Mouse (Mus musculus): ENCODE results near the gene Tpcn1. TPM values are rescaled to one million over a fixed set of nuclear protein-coding genes. Genes with fewer than 3 reads are reported as not detected.

Gene Tpcn1
- polyA plus RNA-seq, 1 experiment from 2014 or later, result 26.5 TPM

GRCm38 (mm10) chr5:120605688-120606087, 17.2 kb upstream of the Tpcn1 start:
- ATAC-seq (ENCODE audit: insufficient number of reproducible peaks, insufficient read depth, low FRiP score, low read depth), result peak; percentile 60; the same call in 1 of the 2 replicates
- H3K9ac ChIP-seq (replicated peaks; ENCODE audit: low read depth, low read length), result no peak overlapping the region
- H3K27ac ChIP-seq (ENCODE audit: low read length), result no peak overlapping the region
- no peaks in the 10 kb centered on the region for H3K36me3 ChIP-seq (ENCODE audit: control insufficient read depth, insufficient read depth, low read length)
- under 1% methylated on average over 8 of the region's 8 CpGs for WGBS
- no peaks in the 10 kb centered on the region for H3K27me3 ChIP-seq (ENCODE audit: control insufficient read depth, insufficient read depth, low read length)
- no peaks in the 10 kb centered on the region for H3K9me3 ChIP-seq (ENCODE audit: control insufficient read depth, low read depth, low read length)
- H3K4me3 ChIP-seq (ENCODE audit: low read depth, low read length), result peak overlapping the region; percentile 24
- H3K4me1 ChIP-seq (ENCODE audit: control insufficient read depth, insufficient read depth, low read length), result no peaks in the 10 kb centered on the region; the same call in 1 of the 2 replicates
- H3K4me2 ChIP-seq (replicated peaks; ENCODE audit: low read depth, low read length), result peak overlapping the region; percentile 51

- Histone ChIP-seq H3K9ac (replicated peaks; ENCODE audit: low read depth, low read length) (0 out of 2 replicates have a peak overlapping the region, but pooled peaks have one; percentile 21), H3K9me3 (ENCODE audit: control insufficient read depth, low read depth, low read length) (no peaks in the 10 kb centered on the region), H3K27ac (ENCODE audit: low read length) (no peak overlapping the region), H3K4me3 (ENCODE audit: low read depth, low read length) (peak overlapping the region; percentile 24), H3K27me3 (ENCODE audit: control insufficient read depth, insufficient read depth, low read length) (no peaks in the 10 kb centered on the region), H3K4me1 (ENCODE audit: control insufficient read depth, insufficient read depth, low read length) (no peaks in the 10 kb centered on the region; the same call in 1 of the 2 replicates), H3K4me2 (replicated peaks; ENCODE audit: low read depth, low read length) (peak overlapping the region; percentile 51), H3K36me3 (ENCODE audit: control insufficient read depth, insufficient read depth, low read length) (no peaks in the 10 kb centered on the region)
- WGBS, result 1% methylated on average over 10 of the region's 10 CpGs
- ATAC-seq (ENCODE audit: insufficient number of reproducible peaks, insufficient read depth, low FRiP score, low read depth), result peak; percentile 30; the same call in 1 of the 2 replicates
These were observed 16.8 kb upstream of the Tpcn1 start for GRCm38 (mm10) chr5:120605241-120605661.

- no peak overlapping the region for H3K27ac ChIP-seq (ENCODE audit: low read length)
- no peaks in the 10 kb centered on the region for H3K9me3 ChIP-seq (ENCODE audit: control insufficient read depth, low read depth, low read length)
- H3K4me1 ChIP-seq (ENCODE audit: control insufficient read depth, insufficient read depth, low read length), result no peaks in the 10 kb centered on the region; the same call in 1 of the 2 replicates
- H3K36me3 ChIP-seq (ENCODE audit: control insufficient read depth, insufficient read depth, low read length), result no peaks in the 10 kb centered on the region
- no peak for ATAC-seq (ENCODE audit: insufficient number of reproducible peaks, insufficient read depth, low FRiP score, low read depth)
- H3K9ac ChIP-seq (replicated peaks; ENCODE audit: low read depth, low read length), result 0 out of 2 replicates have a peak overlapping the region, but pooled peaks have one; percentile 21
- 2% methylated on average over 6 of the region's 6 CpGs for WGBS
- H3K27me3 ChIP-seq (ENCODE audit: control insufficient read depth, insufficient read depth, low read length), result no peaks in the 10 kb centered on the region
- peak overlapping the region; percentile 51 for H3K4me2 ChIP-seq (replicated peaks; ENCODE audit: low read depth, low read length)
- peak overlapping the region; percentile 24; the same call in 1 of the 2 replicates for H3K4me3 ChIP-seq (ENCODE audit: low read depth, low read length)
These were observed 16.4 kb upstream of the Tpcn1 start for GRCm38 (mm10) chr5:120604839-120605238.

- Histone ChIP-seq H3K27me3 (ENCODE audit: control insufficient read depth, insufficient read depth, low read length) (no peaks in the 10 kb centered on the region), H3K4me2 (replicated peaks; ENCODE audit: low read depth, low read length) (no peak overlapping the region), H3K9ac (replicated peaks; ENCODE audit: low read depth, low read length) (no peak overlapping the region), H3K27ac (ENCODE audit: low read length) (no peak overlapping the region), H3K36me3 (ENCODE audit: control insufficient read depth, insufficient read depth, low read length) (no peaks in the 10 kb centered on the region), H3K4me3 (ENCODE audit: low read depth, low read length) (no peak overlapping the region), H3K9me3 (ENCODE audit: control insufficient read depth, low read depth, low read length) (no peaks in the 10 kb centered on the region), H3K4me1 (ENCODE audit: control insufficient read depth, insufficient read depth, low read length) (no peaks in the 10 kb centered on the region; the same call in 1 of the 2 replicates)
- ATAC-seq (ENCODE audit: insufficient number of reproducible peaks, insufficient read depth, low FRiP score, low read depth), result no peak
- WGBS, result 72% methylated on average over 7 of the region's 7 CpGs
These were observed 15.0 kb upstream of the Tpcn1 start for GRCm38 (mm10) chr5:120603515-120603914.

GRCm38 (mm10) chr5:120602210-120602609, 13.7 kb upstream of the Tpcn1 start:
- Histone ChIP-seq H3K9ac (replicated peaks; ENCODE audit: low read depth, low read length) (no peak overlapping the region), H3K27ac (ENCODE audit: low read length) (no peak overlapping the region), H3K4me1 (ENCODE audit: control insufficient read depth, insufficient read depth, low read length) (no peaks in the 10 kb centered on the region; the same call in 1 of the 2 replicates), H3K4me3 (ENCODE audit: low read depth, low read length) (no peak overlapping the region), H3K9me3 (ENCODE audit: control insufficient read depth, low read depth, low read length) (no peaks in the 10 kb centered on the region), H3K4me2 (replicated peaks; ENCODE audit: low read depth, low read length) (no peak overlapping the region), H3K36me3 (ENCODE audit: control insufficient read depth, insufficient read depth, low read length) (no peaks in the 10 kb centered on the region), H3K27me3 (ENCODE audit: control insufficient read depth, insufficient read depth, low read length) (no peaks in the 10 kb centered on the region)
- WGBS, result 89% methylated on average over 12 of the region's 12 CpGs
- no peak for ATAC-seq (ENCODE audit: insufficient number of reproducible peaks, insufficient read depth, low FRiP score, low read depth)

GRCm38 (mm10) chr5:120600946-120601668, 12.6 kb upstream of the Tpcn1 start:
- no peaks in the 10 kb centered on the region for H3K9me3 ChIP-seq (ENCODE audit: control insufficient read depth, low read depth, low read length)
- no peak overlapping the region for H3K9ac ChIP-seq (replicated peaks; ENCODE audit: low read depth, low read length)
- H3K4me2 ChIP-seq (replicated peaks; ENCODE audit: low read depth, low read length), result no peak overlapping the region
- H3K27me3 ChIP-seq (ENCODE audit: control insufficient read depth, insufficient read depth, low read length), result no peaks in the 10 kb centered on the region
- H3K4me3 ChIP-seq (ENCODE audit: low read depth, low read length), result no peak overlapping the region
- WGBS, result 57% methylated on average over 11 of the region's 11 CpGs
- no peaks in the 10 kb centered on the region; the same call in 1 of the 2 replicates for H3K4me1 ChIP-seq (ENCODE audit: control insufficient read depth, insufficient read depth, low read length)
- H3K36me3 ChIP-seq (ENCODE audit: control insufficient read depth, insufficient read depth, low read length), result no peaks in the 10 kb centered on the region
- H3K27ac ChIP-seq (ENCODE audit: low read length), result no peak overlapping the region
- no peak for ATAC-seq (ENCODE audit: insufficient number of reproducible peaks, insufficient read depth, low FRiP score, low read depth)

- no peak for ATAC-seq (ENCODE audit: insufficient number of reproducible peaks, insufficient read depth, low FRiP score, low read depth)
- Histone ChIP-seq H3K9me3 (ENCODE audit: control insufficient read depth, low read depth, low read length) (no peaks in the 10 kb centered on the region), H3K4me1 (ENCODE audit: control insufficient read depth, insufficient read depth, low read length) (no peaks in the 10 kb centered on the region), H3K36me3 (ENCODE audit: control insufficient read depth, insufficient read depth, low read length) (no peaks in the 10 kb centered on the region), H3K4me2 (replicated peaks; ENCODE audit: low read depth, low read length) (no peak overlapping the region), H3K27me3 (ENCODE audit: control insufficient read depth, insufficient read depth, low read length) (no peaks in the 10 kb centered on the region), H3K9ac (replicated peaks; ENCODE audit: low read depth, low read length) (no peak overlapping the region), H3K27ac (ENCODE audit: low read length) (no peak overlapping the region), H3K4me3 (ENCODE audit: low read depth, low read length) (no peak overlapping the region)
- WGBS, result 83% methylated on average over 6 of the region's 6 CpGs
These were observed 11.2 kb upstream of the Tpcn1 start for GRCm38 (mm10) chr5:120599625-120600024.

GRCm38 (mm10) chr5:120594485-120594884, 6.0 kb upstream of the Tpcn1 start:
- Histone ChIP-seq H3K27ac (ENCODE audit: low read length) (no peak overlapping the region), H3K4me1 (ENCODE audit: control insufficient read depth, insufficient read depth, low read length) (no peaks in the 10 kb centered on the region), H3K36me3 (ENCODE audit: control insufficient read depth, insufficient read depth, low read length) (no peaks in the 10 kb centered on the region), H3K4me2 (replicated peaks; ENCODE audit: low read depth, low read length) (no peak overlapping the region), H3K9me3 (ENCODE audit: control insufficient read depth, low read depth, low read length) (no peaks in the 10 kb centered on the region), H3K27me3 (ENCODE audit: control insufficient read depth, insufficient read depth, low read length) (no peaks in the 10 kb centered on the region), H3K4me3 (ENCODE audit: low read depth, low read length) (no peak overlapping the region), H3K9ac (replicated peaks; ENCODE audit: low read depth, low read length) (no peak overlapping the region)
- no peak for ATAC-seq (ENCODE audit: insufficient number of reproducible peaks, insufficient read depth, low FRiP score, low read depth)
- 86% methylated on average over 6 of the region's 6 CpGs for WGBS
